Mouse (Mus musculus) heart, embryonic 14.5 days (tissue): ENCODE data around the gene Pim1. TPM values are rescaled to one million over a fixed set of nuclear protein-coding genes. Genes with fewer than 3 reads are reported as not detected.
"Not testable (repeated sequence)": the region's sequence is repeated elsewhere in the genome, so short reads cannot be mapped to it uniquely, and the experiment has no call there.

Source experiments
- ATAC-seq: fragments of 200-750 bp; cut with Nextera tagmentation; 2 replicates; pipeline ENCODE4 v1.8.0; 2017; ENCODE audit warnings: low read depth, moderate TSS enrichment; ENCODE audit not compliant: insufficient number of reproducible peaks, insufficient read depth, low FRiP score
- H3K27ac ChIP-seq, 2 experiments: fragments of 200-500 bp in 1 of 2; fragments of 300-500 bp in 1 of 2; sonication (generic) in 1 of 2; replicated peaks in 1 of 2; 2 replicates each; pipeline ENCODE4 v1.5.1; 2012 to 2014; ENCODE audit warnings: low read depth in 2 of 2, low read length in 2 of 2, control low read depth in 1 of 2, mild to moderate bottlenecking in 1 of 2, mixed read lengths in 1 of 2; ENCODE audit not compliant: control insufficient read depth in 1 of 2, insufficient read depth in 1 of 2
- H3K27me3 ChIP-seq: fragments of 300-500 bp; sonication (generic); 2 replicates; pipeline ENCODE4 v1.6.1; 2014; ENCODE audit warnings: mild to moderate bottlenecking, low read length, control low read depth; ENCODE audit not compliant: control insufficient read depth, insufficient read depth
- H3K36me3 ChIP-seq: fragments of 300-500 bp; sonication (generic); 2 replicates; pipeline ENCODE4 v1.6.1; 2014; ENCODE audit warnings: mild to moderate bottlenecking, control low read depth, low read length, mixed read lengths; ENCODE audit not compliant: control insufficient read depth, insufficient read depth
- H3K4me1 ChIP-seq, 2 experiments: fragments of 200-500 bp in 1 of 2; fragments of 300-500 bp in 1 of 2; sonication (generic) in 1 of 2; 2 replicates each; pipeline ENCODE4 v1.6.1; 2012 to 2014; ENCODE audit warnings: low read length in 2 of 2, control low read depth in 1 of 2, mixed read lengths in 1 of 2; ENCODE audit not compliant: control insufficient read depth in 2 of 2, insufficient read depth in 2 of 2
- H3K4me2 ChIP-seq: fragments of 300-500 bp; sonication (generic); 2 replicates; pipeline ENCODE4 v1.6.1; 2014; ENCODE audit warnings: mild to moderate bottlenecking, low read length
- H3K4me3 ChIP-seq, 2 experiments: fragments of 200-500 bp in 1 of 2; fragments of 300-500 bp in 1 of 2; sonication (generic) in 1 of 2; 2 replicates each; pipeline ENCODE4 v1.5.1; 2012 to 2014; ENCODE audit warnings: low read length in 2 of 2, mild to moderate bottlenecking in 2 of 2, control low read depth in 1 of 2, low read depth in 1 of 2, moderate library complexity in 1 of 2; ENCODE audit not compliant: control insufficient read depth in 1 of 2, insufficient read depth in 1 of 2
- H3K9ac ChIP-seq: fragments of 300-500 bp; sonication (generic); 2 replicates; pipeline ENCODE4 v1.6.1; 2014; ENCODE audit warnings: mild to moderate bottlenecking, low read length
- H3K9me3 ChIP-seq: fragments of 300-500 bp; sonication (generic); 2 replicates; pipeline ENCODE4 v1.6.1; 2016; ENCODE audit warnings: low read length, control low read depth; ENCODE audit not compliant: control insufficient read depth
- WGBS: fragments of 180-500 bp; shearing (Covaris S2); extraction: QIAGEN DNeasy Blood & Tissue Kit; methylation state at CpG from one replicate; pipeline ENCODE4 v1.1.7; 2014; 5-methylcytosine and 5-hydroxymethylcytosine counted together
- polyA plus RNA-seq: library from polyadenylated mRNA; unstranded; fragments of >200 nt; fragmentation: Nextera tagmentation; extraction: Ambion mirVana; gene quantifications from 2 replicates; pipeline ENCODE4 v1.2.1, GENCODE M21; 2014

Gene Pim1
- polyA plus RNA-seq, 1 experiment from 2014 or later = 16.5 TPM

- Histone ChIP-seq H3K9me3 (no peaks in the 10 kb centered on the region), H3K4me1 (peaks cover 0 to 8% of the 10 kb centered on the region in 2 experiments; a peak in 2 of 4 replicates), H3K4me2 (no peak overlapping the region), H3K9ac (no peak overlapping the region), H3K27me3 (no peaks in the 10 kb centered on the region), H3K4me3 (no peak overlapping the region), H3K36me3 (peaks cover 23% of the 10 kb centered on the region), H3K27ac (no peak overlapping the region)
- no peak for ATAC-seq
- 66% methylated on average over 6 of the region's 6 CpGs for WGBS
Measured at GRCm38 (mm10) chr17:29496211-29497070, 5.9 kb downstream of the Pim1 start.

- WGBS = 89% methylated on average over 3 of the region's 3 CpGs
- H3K9ac ChIP-seq = no peak overlapping the region
- no peaks in the 10 kb centered on the region for H3K27me3 ChIP-seq
- H3K36me3 ChIP-seq = peaks cover 23% of the 10 kb centered on the region
- H3K4me1 ChIP-seq = peaks cover 0 to 8% of the 10 kb centered on the region in 2 experiments; a peak in 2 of 4 replicates
- H3K4me2 ChIP-seq = no peak overlapping the region
- H3K27ac ChIP-seq = no peak overlapping the region
- H3K9me3 ChIP-seq = no peaks in the 10 kb centered on the region
- ATAC-seq = no peak
- H3K4me3 ChIP-seq = no peak overlapping the region
Measured at GRCm38 (mm10) chr17:29497071-29497354, 6.5 kb downstream of the Pim1 start.

- H3K9me3 ChIP-seq, H3K4me3 ChIP-seq, H3K4me1 ChIP-seq, H3K27me3 ChIP-seq, H3K9ac ChIP-seq, H3K4me2 ChIP-seq, ATAC-seq, H3K27ac ChIP-seq: not testable (repeated sequence)
- WGBS = 57% methylated on average over 1 of the region's 1 CpGs
- H3K36me3 ChIP-seq = peaks cover 23% of the 10 kb centered on the region
Measured at GRCm38 (mm10) chr17:29497481-29497880, 6.9 kb downstream of the Pim1 start.

GRCm38 (mm10) chr17:29498028-29498427 lies 7.5 kb downstream of the Pim1 start:
- 30% methylated on average over 4 of the region's 4 CpGs for WGBS
- no peak for ATAC-seq
- Histone ChIP-seq H3K27ac (no peak overlapping the region), H3K27me3 (no peaks in the 10 kb centered on the region), H3K9me3 (no peaks in the 10 kb centered on the region), H3K4me2 (no peak overlapping the region), H3K4me3 (no peak overlapping the region), H3K9ac (no peak overlapping the region), H3K36me3 (peaks cover 23% of the 10 kb centered on the region), H3K4me1 (peaks cover 2 to 12% of the 10 kb centered on the region in 2 experiments; a peak in 2 of 4 replicates)

- Histone ChIP-seq H3K4me1 (peaks cover 6 to 10% of the 10 kb centered on the region in 2 experiments; a peak in 3 of 4 replicates), H3K36me3 (peaks cover 17% of the 10 kb centered on the region)
- WGBS = 81% methylated on average over 2 of the region's 2 CpGs
- H3K9me3 ChIP-seq, ATAC-seq, H3K27ac ChIP-seq, H3K4me3 ChIP-seq, H3K9ac ChIP-seq, H3K27me3 ChIP-seq, H3K4me2 ChIP-seq: not testable (repeated sequence)
Measured at GRCm38 (mm10) chr17:29498952-29499351, 8.4 kb downstream of the Pim1 start.

- H3K4me1 ChIP-seq = peaks cover 6 to 10% of the 10 kb centered on the region in 2 experiments; a peak in 3 of 4 replicates
- H3K4me3 ChIP-seq = no peak overlapping the region
- no peaks in the 10 kb centered on the region for H3K27me3 ChIP-seq
- no peak for ATAC-seq
- WGBS = 68% methylated on average over 6 of the region's 6 CpGs
- no peak overlapping the region for H3K9ac ChIP-seq
- H3K36me3 ChIP-seq = peaks cover 11% of the 10 kb centered on the region
- H3K9me3 ChIP-seq = no peaks in the 10 kb centered on the region
- no peak overlapping the region for H3K27ac ChIP-seq
- no peak overlapping the region for H3K4me2 ChIP-seq
Measured at GRCm38 (mm10) chr17:29499511-29499910, 9.0 kb downstream of the Pim1 start.

GRCm38 (mm10) chr17:29500243-29500740 lies 9.7 kb downstream of the Pim1 start:
- Histone ChIP-seq H3K27me3 (no peaks in the 10 kb centered on the region), H3K9me3 (no peaks in the 10 kb centered on the region), H3K4me3 (no peak overlapping the region), H3K27ac (no peak overlapping the region), H3K4me2 (no peak overlapping the region), H3K4me1 (peaks cover 6 to 10% of the 10 kb centered on the region in 2 experiments; a peak in 3 of 4 replicates), H3K36me3 (peaks cover 4% of the 10 kb centered on the region), H3K9ac (no peak overlapping the region)
- ATAC-seq = no peak
- WGBS = 79% methylated on average over 7 of the region's 7 CpGs
